Mouse (Mus musculus) cerebellum, adult 18-20 months (tissue): ENCODE results near the gene Anp32e.
"Not testable (repeated sequence)": the region's sequence is repeated elsewhere in the genome, so short reads cannot be mapped to it uniquely, and the experiment has no call there.

Experiments
- DNase-seq, 2 experiments: peaks; one replicate each; pipeline ENCODE4 v3.0.0; 2021

Gene Anp32e

GRCm38 (mm10) chr3:95904568-95904967 is 24.5 kb upstream of the Anp32e start, which contains the start of gene Car14:
Car14 (minus strand) TSS chr3:95904691.
- DNase-seq, result peak in 1 of 2 experiments; percentile 6

- DNase-seq, result peak; percentile 38 to 43
Observed at GRCm38 (mm10) chr3:95905146-95905939, 23.7 kb upstream of the Anp32e start.

- DNase-seq, result peak; percentile 49 to 54
Observed at GRCm38 (mm10) chr3:95905940-95906492, 23.0 kb upstream of the Anp32e start.

- DNase-seq, result peak; percentile 46 to 51
Observed at GRCm38 (mm10) chr3:95906860-95907259, 22.2 kb upstream of the Anp32e start.

GRCm38 (mm10) chr3:95907613-95908012 is 21.4 kb upstream of the Anp32e start:
- DNase-seq, result no peak

- no peak for DNase-seq
Observed at GRCm38 (mm10) chr3:95914706-95915105, 14.3 kb upstream of the Anp32e start.

- DNase-seq, result no peak
Observed at GRCm38 (mm10) chr3:95916760-95917159, 12.3 kb upstream of the Anp32e start.

GRCm38 (mm10) chr3:95920532-95920931 is 8.5 kb upstream of the Anp32e start:
- DNase-seq, result not testable (repeated sequence)

GRCm38 (mm10) chr3:95923429-95923828 is 5.6 kb upstream of the Anp32e start:
- not testable (repeated sequence) for DNase-seq

GRCm38 (mm10) chr3:95924185-95924584 is 4.9 kb upstream of the Anp32e start:
- no peak for DNase-seq

- DNase-seq, result no peak
Observed at GRCm38 (mm10) chr3:95925087-95925486, 4.0 kb upstream of the Anp32e start.

GRCm38 (mm10) chr3:95928261-95928657 is 787 bp upstream of the Anp32e start:
- no peak for DNase-seq

GRCm38 (mm10) chr3:95929581-95930470 is 780 bp downstream of the Anp32e start:
- peak; percentile 25 to 63 for DNase-seq

- DNase-seq, result no peak
Observed at GRCm38 (mm10) chr3:95930471-95930789, 1.4 kb downstream of the Anp32e start.

- no peak for DNase-seq
Observed at GRCm38 (mm10) chr3:95931471-95931870, 2.4 kb downstream of the Anp32e start.

GRCm38 (mm10) chr3:95932157-95932556 is 3.1 kb downstream of the Anp32e start:
- DNase-seq, result no peak

GRCm38 (mm10) chr3:95932566-95932965 is 3.5 kb downstream of the Anp32e start:
- DNase-seq, result no peak

- no peak for DNase-seq
Observed at GRCm38 (mm10) chr3:95933111-95933750, 4.2 kb downstream of the Anp32e start.

GRCm38 (mm10) chr3:95934448-95934847 is 5.4 kb downstream of the Anp32e start:
- DNase-seq, result no peak

- DNase-seq, result no peak
Observed at GRCm38 (mm10) chr3:95938217-95938616, 9.2 kb downstream of the Anp32e start.

- DNase-seq, result no peak
Observed at GRCm38 (mm10) chr3:95938835-95939234, 9.8 kb downstream of the Anp32e start.

- no peak for DNase-seq
Observed at GRCm38 (mm10) chr3:95942749-95943148, 13.7 kb downstream of the Anp32e start.

- DNase-seq, result no peak
Observed at GRCm38 (mm10) chr3:95943226-95943625, 14.2 kb downstream of the Anp32e start.
